Mouse (Mus musculus) myocyte (in vitro differentiated cells): ENCODE results near the gene Chl1.

Experiments
- E2F4 ChIP-seq: IDR thresholded peaks from one replicate; pipeline ENCODE4 v1.6.1; 2011; ENCODE audit warnings: mild to moderate bottlenecking, control low read depth, moderate library complexity; ENCODE audit not compliant: insufficient read depth
- POLR2A ChIP-seq: IDR thresholded peaks from one replicate; pipeline ENCODE4 v1.6.1; 2011; ENCODE audit warnings: low read depth, mild to moderate bottlenecking, control low read depth, moderate library complexity; ENCODE audit not compliant: insufficient read length
- USF1 ChIP-seq: IDR thresholded peaks from one replicate; pipeline ENCODE4 v1.6.1; 2011; ENCODE audit warnings: low read depth, mild to moderate bottlenecking, control low read depth, moderate library complexity

DNA sequence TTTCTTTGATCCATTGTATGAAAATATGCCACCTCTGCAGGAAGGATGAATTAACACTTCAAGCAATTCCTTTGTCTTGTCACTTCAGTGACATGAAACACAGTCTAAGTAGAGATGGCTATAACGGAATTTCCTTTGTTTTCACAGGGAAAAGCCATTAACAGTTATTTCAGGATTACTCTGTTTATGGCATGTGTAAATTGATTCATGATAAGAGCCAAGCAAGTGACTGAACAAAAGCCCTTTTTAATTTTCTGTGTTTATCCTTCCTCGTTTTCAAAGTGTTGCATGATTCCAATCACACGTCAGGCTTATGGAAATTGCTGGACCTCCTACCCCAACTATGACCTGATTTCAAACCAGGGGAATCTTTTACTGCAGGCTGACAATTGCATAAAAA is 122.5 kb downstream of the Chl1 start:
- TF ChIP-seq POLR2A: no peak
- TF ChIP-seq E2F4: no peak
- no peak for TF ChIP-seq USF1
